Mouse (Mus musculus): ENCODE measurements around the gene Mmp2.
"Not testable (repeated sequence)": the region's sequence is repeated elsewhere in the genome, so short reads cannot be mapped to it uniquely, and the experiment has no call there.

Mmp2 gene

GRCm38 (mm10) chr8:92839161-92839560 is 12.1 kb downstream of the Mmp2 start:
- no peak for DNase-seq

GRCm38 (mm10) chr8:92839876-92840275 is 12.8 kb downstream of the Mmp2 start:
- DNase-seq, result peak; percentile 72 to 80

DNA sequence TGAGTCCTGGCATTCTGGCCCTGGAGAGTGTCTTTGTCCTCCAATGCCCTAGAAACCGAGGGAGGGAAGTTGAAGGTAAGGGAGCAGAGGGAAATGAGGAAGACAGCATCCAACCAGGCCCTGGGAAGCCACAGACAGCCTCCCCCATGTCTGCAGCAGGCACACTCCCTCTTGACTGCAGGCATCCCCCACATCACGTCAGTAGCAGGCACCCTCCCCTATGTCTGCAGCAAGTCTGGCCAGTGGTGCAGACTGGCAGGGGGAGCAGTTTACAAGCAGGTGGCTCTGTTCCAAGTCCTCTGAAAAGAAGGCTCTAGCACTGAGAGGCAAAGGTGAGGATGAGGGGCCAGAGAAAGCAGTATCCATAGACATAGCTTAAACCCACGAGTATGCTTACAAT is 19.6 kb downstream of the Mmp2 start:
- peak in 1 of 2 experiments; percentile 26 for DNase-seq

- DNase-seq, result peak; percentile 50 to 63
Measured at GRCm38 (mm10) chr8:92847299-92847698, 20.2 kb downstream of the Mmp2 start.

DNA sequence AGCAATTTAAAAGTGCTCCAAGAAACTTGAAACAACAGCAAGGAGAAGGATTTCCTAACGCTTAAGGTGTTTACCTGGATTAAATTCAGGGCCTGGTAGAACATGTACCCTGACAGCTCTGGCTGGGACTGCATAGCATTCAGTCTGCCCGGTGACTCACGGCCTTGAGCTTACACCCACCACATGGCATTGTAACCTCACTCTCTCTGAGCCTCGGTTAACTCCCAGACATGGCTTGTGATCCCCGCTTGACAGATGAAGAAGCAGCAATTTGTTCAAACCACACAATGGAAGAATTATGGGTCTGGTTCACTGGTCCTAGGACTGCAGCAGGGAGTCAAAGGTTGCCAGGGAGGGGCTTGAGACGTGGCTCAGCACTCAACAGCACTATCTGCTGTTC is 22.2 kb downstream of the Mmp2 start:
- no peak for DNase-seq

- DNase-seq, result peak; percentile 77
Measured at GRCm38 (mm10) chr8:92850239-92850638, 23.1 kb downstream of the Mmp2 start.

DNA sequence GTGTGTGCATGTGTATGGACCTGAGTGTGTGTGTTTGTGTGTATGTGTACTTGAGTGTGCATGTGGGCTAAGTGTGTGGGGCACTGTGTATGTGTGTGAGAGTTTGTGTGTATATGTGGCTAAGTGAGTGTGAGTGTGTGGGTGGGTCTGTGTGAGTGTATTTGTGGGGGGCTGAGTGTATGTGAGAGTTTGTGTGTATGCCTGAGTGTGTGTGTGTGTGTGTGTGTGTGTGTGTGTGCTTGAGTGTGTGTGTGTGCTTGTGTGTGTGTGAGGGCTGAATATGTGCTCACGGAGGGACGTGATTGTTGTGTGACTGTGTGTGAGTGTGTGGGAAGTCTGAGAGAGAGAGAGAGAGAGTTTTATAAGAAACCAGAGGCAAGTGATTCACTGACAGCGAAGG is 24.3 kb downstream of the Mmp2 start:
- DNase-seq, result no peak

DNA sequence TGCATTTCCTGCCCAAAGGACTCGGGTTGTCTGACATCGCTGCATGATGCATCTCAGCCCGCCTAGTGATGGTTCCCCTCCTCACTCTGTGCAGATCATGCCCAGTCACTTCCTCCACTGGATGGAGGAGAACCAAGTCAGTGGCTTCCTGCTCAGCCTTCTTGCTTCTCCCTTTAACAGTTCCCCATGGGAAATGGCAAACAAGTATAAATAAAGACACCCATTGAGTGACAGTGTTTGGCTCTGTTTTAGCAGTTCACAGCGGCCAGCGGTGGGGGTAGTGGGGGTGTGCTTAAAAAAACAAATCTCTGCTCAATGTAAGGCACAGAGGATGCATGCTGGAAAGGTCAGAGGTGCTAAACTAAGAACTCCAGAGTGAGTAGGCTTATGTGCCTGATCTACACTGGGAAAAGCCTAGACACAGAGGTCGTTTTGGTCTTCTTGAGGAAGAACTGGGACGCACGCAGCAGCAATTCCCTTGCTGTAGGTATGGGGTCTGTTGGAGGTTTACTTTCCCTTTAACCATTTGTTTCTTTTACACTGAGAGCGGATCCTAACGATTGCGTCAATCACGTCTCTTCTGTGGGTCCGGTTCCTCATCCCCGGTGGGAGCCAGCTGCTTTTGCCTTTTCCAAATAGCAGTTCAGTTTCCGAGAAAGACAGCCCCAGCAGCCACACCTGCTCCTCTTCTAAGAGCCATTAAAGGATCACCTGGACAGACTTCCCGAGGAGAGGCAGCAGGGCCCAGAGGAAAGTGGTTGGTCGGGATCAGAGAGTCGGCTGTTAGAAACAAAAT is 26.3 kb downstream of the Mmp2 start:
- DNase-seq, result peak in 1 of 2 experiments; percentile 22

DNA sequence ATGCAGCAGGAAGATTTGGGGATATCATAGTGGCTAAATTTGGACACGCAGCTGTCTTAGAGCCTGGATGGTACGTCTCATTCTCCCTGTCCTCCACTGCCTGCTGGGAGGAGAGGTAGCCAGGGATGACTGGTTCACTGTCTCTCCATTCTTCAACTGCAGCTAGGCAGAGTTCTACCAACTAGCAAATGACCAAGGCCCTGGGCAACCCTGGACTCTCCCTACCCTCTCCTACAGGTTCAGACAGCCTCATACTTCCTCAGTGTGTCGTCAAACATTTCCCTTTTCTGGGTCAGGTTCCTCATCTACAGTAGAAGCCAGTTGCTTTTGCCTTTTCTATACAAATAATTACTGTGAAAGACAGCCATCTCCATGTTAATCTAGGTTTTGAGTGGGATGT is 27.6 kb downstream of the Mmp2 start:
- DNase-seq, result no peak

- peak; percentile 83 to 90 for DNase-seq
Measured at GRCm38 (mm10) chr8:92855171-92855894, 28.2 kb downstream of the Mmp2 start, which contains the start of gene Lpcat2. TSS of gene Lpcat2 (plus strand) at chr8:92855339.

- no peak for DNase-seq
Measured at GRCm38 (mm10) chr8:92856273-92856986, 29.3 kb downstream of the Mmp2 start.

DNA sequence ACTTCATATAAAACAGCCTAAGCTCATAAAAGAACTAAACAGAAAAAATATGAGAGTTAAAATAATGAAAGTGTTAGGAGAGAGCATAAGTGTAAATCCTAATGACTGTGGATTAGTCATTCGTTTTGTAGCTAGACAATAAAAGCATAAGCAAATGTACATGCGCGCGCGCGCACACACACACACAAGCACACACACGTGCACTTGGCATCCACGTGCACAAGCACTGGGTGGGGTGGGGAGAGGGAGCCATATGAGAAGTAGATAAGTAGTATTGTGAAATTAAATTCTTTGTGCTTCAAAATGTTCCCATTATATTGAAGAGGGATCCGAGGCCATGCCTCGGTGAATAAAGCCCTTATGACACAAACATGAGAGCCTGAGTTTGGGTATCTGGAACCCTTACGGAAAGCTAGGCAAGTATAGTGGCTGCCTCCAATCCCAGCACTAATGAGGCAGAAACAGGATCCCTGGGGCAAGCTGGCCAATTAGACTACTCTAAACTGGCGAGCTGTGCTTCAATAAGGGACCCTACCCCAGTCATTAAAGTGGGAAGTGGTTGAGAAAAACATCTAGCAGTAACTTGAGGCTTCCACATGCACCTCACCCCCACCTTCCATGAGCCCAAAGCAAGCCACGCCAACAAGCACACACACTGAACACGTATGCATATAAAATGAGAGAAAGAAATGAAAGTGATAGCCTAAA is 31.5 kb downstream of the Mmp2 start:
- DNase-seq, result no peak

- no peak for DNase-seq
Measured at GRCm38 (mm10) chr8:92861977-92862376, 34.9 kb downstream of the Mmp2 start.

- no peak for DNase-seq
Measured at GRCm38 (mm10) chr8:92870281-92870680, 43.2 kb downstream of the Mmp2 start.

DNA sequence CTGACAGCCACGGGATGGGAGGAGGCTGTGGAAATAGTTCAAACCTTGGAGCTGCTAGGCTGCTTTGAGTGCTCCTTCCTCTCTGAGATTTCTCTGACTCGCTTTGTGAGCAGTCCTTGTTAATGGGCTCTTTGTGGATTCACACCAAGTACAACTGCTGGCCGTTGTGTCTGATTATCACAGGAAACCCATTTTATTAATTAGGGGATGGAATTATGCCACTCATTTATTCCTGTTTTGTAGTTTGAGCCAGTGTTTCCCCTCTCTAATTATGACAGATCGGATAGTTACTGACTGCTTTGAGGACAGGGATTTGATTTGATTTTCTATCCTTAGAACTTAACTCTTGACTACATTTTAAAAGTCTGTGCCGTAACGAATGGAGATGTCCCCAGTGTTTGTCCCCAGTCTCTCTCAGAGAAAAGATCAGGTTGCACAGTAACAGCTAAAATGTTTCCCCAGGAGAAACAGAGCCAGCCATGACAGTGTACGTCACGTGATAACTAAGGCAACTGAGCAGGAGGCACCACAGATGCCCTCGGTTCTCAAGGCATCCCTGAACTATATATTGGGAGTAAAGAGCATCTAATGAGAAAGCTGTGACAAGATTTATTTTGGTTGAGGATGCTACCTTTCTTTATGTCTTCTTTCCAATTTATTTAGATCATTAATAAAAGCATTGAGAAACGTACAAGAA is 45.1 kb downstream of the Mmp2 start:
- no peak for DNase-seq

GRCm38 (mm10) chr8:92875795-92876194 is 48.7 kb downstream of the Mmp2 start:
- no peak for DNase-seq

DNA sequence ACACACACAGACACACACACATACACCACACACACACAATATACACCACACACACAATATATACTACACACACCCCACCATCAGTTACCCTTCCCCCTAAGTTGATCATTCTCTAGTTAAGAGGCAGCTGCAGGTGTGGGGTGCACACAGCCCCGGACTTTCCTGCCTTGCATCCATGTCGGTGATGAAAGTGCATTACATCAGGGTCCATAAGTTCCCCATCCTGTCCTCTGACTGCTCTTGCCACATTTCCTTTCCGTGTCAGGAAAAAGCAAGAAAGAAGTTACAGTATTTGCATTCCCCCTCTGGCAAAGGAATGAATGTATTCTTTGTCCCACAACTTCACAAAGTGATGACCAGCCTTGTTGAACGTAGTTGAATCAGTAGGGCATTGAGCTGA is 54.2 kb downstream of the Mmp2 start:
- DNase-seq, result no peak

- no peak for DNase-seq
Measured at GRCm38 (mm10) chr8:92883771-92884170, 56.7 kb downstream of the Mmp2 start.

GRCm38 (mm10) chr8:92892216-92892615 is 65.1 kb downstream of the Mmp2 start:
- DNase-seq, result not testable (repeated sequence)

GRCm38 (mm10) chr8:92893870-92894269 is 66.8 kb downstream of the Mmp2 start:
- DNase-seq, result no peak

- no peak for DNase-seq
Measured at GRCm38 (mm10) chr8:92895053-92895452, 68.0 kb downstream of the Mmp2 start.

- no peak for DNase-seq
Measured at GRCm38 (mm10) chr8:92896056-92896455, 69.0 kb downstream of the Mmp2 start.
